Mouse (Mus musculus) megakaryocyte, embryonic 14.5 days (primary cell): Measurements from ENCODE around the gene Zc2hc1c.

Experiments used
- FLI1 ChIP-seq: IDR thresholded peaks from 2 replicates; pipeline ENCODE4 v1.6.1; 2012; ENCODE audit warnings: low read length, inconsistent platforms, mixed read lengths
- GATA1 ChIP-seq: IDR thresholded peaks from 3 replicates; pipeline ENCODE4 v1.6.1; 2012; ENCODE audit warnings: mixed read lengths, low read length, inconsistent platforms, borderline replicate concordance

GRCm38 (mm10) chr12:85252083-85252482 is 36.3 kb upstream of the Zc2hc1c start:
- TF ChIP-seq GATA1 (no peak), FLI1 (no peak)
